Mouse (Mus musculus): ENCODE data around the gene Nmrk1.

DNA sequence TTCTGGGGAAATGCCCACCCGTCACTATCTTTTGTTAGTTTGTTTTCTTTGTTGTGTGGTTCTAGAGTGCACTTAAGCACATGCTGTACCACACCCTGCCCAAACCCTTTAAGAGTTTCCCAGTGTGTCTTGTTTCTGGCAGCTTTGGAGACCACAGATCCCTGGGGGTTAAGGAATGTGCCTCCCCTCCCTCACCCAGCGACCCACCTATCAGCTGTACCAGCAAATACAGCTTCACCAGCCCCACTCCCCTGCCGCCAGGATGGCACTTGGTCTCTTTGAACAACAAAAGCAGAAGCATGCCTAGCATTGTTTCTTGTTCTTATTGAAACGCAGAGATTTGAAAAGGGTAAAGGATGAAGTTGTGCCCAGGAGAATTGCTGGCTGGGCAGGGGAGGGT lies 41.4 kb downstream of the Nmrk1 start:
- no peak for TF ChIP-seq GATA1 (IDR thresholded peaks at IDR 0.05; ENCODE audit: borderline replicate concordance, low read length)
- TF ChIP-seq CTCF (IDR thresholded peaks at IDR 0.05; ENCODE audit: low read depth, low read length), result no peak
- no peak for TF ChIP-seq GATA2 (IDR thresholded peaks at IDR 0.05; ENCODE audit: borderline replicate concordance, low read depth, low read length)
